Mouse (Mus musculus) liver, postnatal 0 days (tissue): ENCODE measurements at regions not wholly inside any gene's neighbourhood (a gene's known extent, or its start where the extent isn't known, plus 50 kb on each side); places are given as distances from the start of the nearest gene placed in this dataset.

Source experiments
- ATAC-seq: fragments of 200-750 bp; cut with Nextera tagmentation; 2 replicates; pipeline ENCODE4 v1.8.0; 2017; ENCODE audit warnings: mild to moderate bottlenecking, moderate library complexity
- DNase-seq: peaks from one replicate; pipeline ENCODE4 v3.0.0-alpha.2; 2016
- H3K27ac ChIP-seq: fragments of 300-500 bp; sonication (generic); 2 replicates; pipeline ENCODE4 v1.5.1; 2014; ENCODE audit warnings: antibody characterized with exemption, moderate library complexity, mild to moderate bottlenecking, low read depth
- H3K27me3 ChIP-seq: fragments of 300-500 bp; sonication (generic); 2 replicates; pipeline ENCODE4 v1.6.1; 2014; ENCODE audit warnings: low read length, control low read depth, mixed read lengths; ENCODE audit not compliant: insufficient read depth
- H3K36me3 ChIP-seq: fragments of 300-500 bp; sonication (generic); replicated peaks from 2 replicates; pipeline ENCODE4 v1.6.1; 2014; ENCODE audit warnings: mild to moderate bottlenecking, control low read depth, low read length, moderate library complexity, mixed read lengths; ENCODE audit not compliant: insufficient read depth
- H3K4me1 ChIP-seq: fragments of 300-500 bp; sonication (generic); 2 replicates; pipeline ENCODE4 v1.6.1; 2014; ENCODE audit warnings: antibody characterized with exemption, mild to moderate bottlenecking, control low read depth; ENCODE audit not compliant: insufficient read depth
- H3K4me2 ChIP-seq: fragments of 300-500 bp; sonication (generic); 2 replicates; pipeline ENCODE4 v1.6.1; 2014; ENCODE audit warnings: low read depth, mild to moderate bottlenecking, low read length, moderate library complexity, mixed read lengths
- H3K4me3 ChIP-seq: fragments of 300-500 bp; sonication (generic); 2 replicates; pipeline ENCODE4 v1.5.1; 2014; ENCODE audit warnings: low read depth, low read length
- H3K9ac ChIP-seq: fragments of 300-500 bp; sonication (generic); replicated peaks from 2 replicates; pipeline ENCODE4 v1.6.1; 2014; ENCODE audit warnings: mild to moderate bottlenecking, moderate library complexity
- H3K9me3 ChIP-seq: fragments of 300-500 bp; sonication (generic); 2 replicates; pipeline ENCODE4 v1.6.1; 2016; ENCODE audit warnings: mild to moderate bottlenecking, control low read depth, low read length, mixed read lengths
- CTCF ChIP-seq: sonication (generic); IDR thresholded peaks from 2 replicates; pipeline ENCODE4 v1.5.1; 2016; ENCODE audit warnings: antibody characterized with exemption, low read depth
- EP300 ChIP-seq: IDR thresholded peaks from 2 replicates; pipeline ENCODE4 v1.6.1; 2016; ENCODE audit warnings: antibody characterized with exemption, low read depth, mild to moderate bottlenecking
- WGBS: fragments of 180-500 bp; shearing (Covaris S2); extraction: QIAGEN DNeasy Blood & Tissue Kit; methylation state at CpG from one replicate; pipeline ENCODE4 v1.1.7; 2014; ENCODE audit not compliant: insufficient replicate concordance; 5-methylcytosine and 5-hydroxymethylcytosine counted together

GRCm38 (mm10) chr10:92625781-92626180 is 96.4 kb downstream of the Nedd1 start:
- WGBS = 64% methylated on average over 7 of the region's 7 CpGs
- DNase-seq = no peak

GRCm38 (mm10) chr10:92615684-92616379 is 106.4 kb downstream of the Nedd1 start:
- no peak for ATAC-seq
- 63% methylated on average over 4 of the region's 5 CpGs for WGBS
- H3K9ac ChIP-seq = no peak overlapping the region
- H3K27me3 ChIP-seq = no peaks in the 10 kb centered on the region
- TF ChIP-seq EP300 (no peak), CTCF (no peak)
- no peaks in the 10 kb centered on the region for H3K36me3 ChIP-seq
- DNase-seq = no peak
- H3K9me3 ChIP-seq = no peaks in the 10 kb centered on the region
- no peak overlapping the region for H3K4me3 ChIP-seq
- no peaks in the 10 kb centered on the region for H3K4me1 ChIP-seq
- no peak overlapping the region for H3K27ac ChIP-seq
- H3K4me2 ChIP-seq = no peak overlapping the region

More at GRCm38 (mm10) chr10:92625781-92626180, 96.4 kb downstream of the Nedd1 start:
- no peak for ATAC-seq
- TF ChIP-seq EP300 = no peak
- TF ChIP-seq CTCF = no peak
- Histone ChIP-seq H3K4me1 (no peaks in the 10 kb centered on the region), H3K9me3 (no peaks in the 10 kb centered on the region), H3K9ac (no peak overlapping the region), H3K27ac (no peak overlapping the region), H3K4me3 (no peak overlapping the region), H3K4me2 (no peak overlapping the region), H3K36me3 (no peaks in the 10 kb centered on the region), H3K27me3 (no peaks in the 10 kb centered on the region)

- no peak for ATAC-seq
- no peaks in the 10 kb centered on the region for H3K36me3 ChIP-seq
- no peak overlapping the region for H3K4me2 ChIP-seq
- H3K9ac ChIP-seq = no peak overlapping the region
- H3K4me1 ChIP-seq = no peaks in the 10 kb centered on the region
- no peaks in the 10 kb centered on the region for H3K9me3 ChIP-seq
- TF ChIP-seq CTCF (no peak), EP300 (no peak)
- H3K27me3 ChIP-seq = no peaks in the 10 kb centered on the region
- no peak overlapping the region for H3K4me3 ChIP-seq
- no peak overlapping the region for H3K27ac ChIP-seq
- DNase-seq = no peak
- WGBS = 72% methylated on average over 6 of the region's 6 CpGs
Measured at GRCm38 (mm10) chr10:92614341-92614740, 107.9 kb downstream of the Nedd1 start.

- Histone ChIP-seq H3K27ac (no peak overlapping the region), H3K9ac (no peak overlapping the region), H3K4me3 (no peak overlapping the region), H3K4me1 (no peaks in the 10 kb centered on the region), H3K27me3 (no peaks in the 10 kb centered on the region), H3K9me3 (no peaks in the 10 kb centered on the region), H3K36me3 (no peaks in the 10 kb centered on the region), H3K4me2 (no peak overlapping the region)
- WGBS = 76% methylated on average over 3 of the region's 3 CpGs
- DNase-seq (no peak), ATAC-seq (no peak)
- no peak for TF ChIP-seq CTCF
Measured at GRCm38 (mm10) chr10:92611060-92611459, 111.2 kb downstream of the Nedd1 start.

GRCm38 (mm10) chr10:92606761-92607160 is 115.5 kb downstream of the Nedd1 start:
- ATAC-seq = no peak
- TF ChIP-seq EP300 (no peak), CTCF (no peak)

GRCm38 (mm10) chr10:92605646-92606045 is 116.6 kb downstream of the Nedd1 start:
- Histone ChIP-seq H3K9me3 (no peaks in the 10 kb centered on the region), H3K36me3 (no peaks in the 10 kb centered on the region), H3K27ac (no peak overlapping the region), H3K27me3 (no peaks in the 10 kb centered on the region), H3K4me3 (no peak overlapping the region), H3K9ac (no peak overlapping the region), H3K4me2 (no peak overlapping the region), H3K4me1 (no peaks in the 10 kb centered on the region)
- 84% methylated on average over 3 of the region's 3 CpGs for WGBS
- no peak for DNase-seq
- no peak for ATAC-seq
- TF ChIP-seq EP300 (no peak), CTCF (no peak)

More at GRCm38 (mm10) chr10:92606761-92607160, 115.5 kb downstream of the Nedd1 start:
- Histone ChIP-seq H3K4me1 (no peaks in the 10 kb centered on the region), H3K9ac (no peak overlapping the region), H3K4me2 (no peak overlapping the region), H3K4me3 (no peak overlapping the region), H3K27ac (no peak overlapping the region), H3K9me3 (no peaks in the 10 kb centered on the region), H3K36me3 (no peaks in the 10 kb centered on the region), H3K27me3 (no peaks in the 10 kb centered on the region)
- WGBS = 63% methylated on average over 4 of the region's 4 CpGs
- no peak for DNase-seq
